Mouse (Mus musculus) frontal cortex, postnatal 25 days (tissue): Measurements from ENCODE around the gene Myh7b.

Experiments
- DNase-seq, 2 experiments: peaks; one replicate each; pipeline ENCODE4 v3.0.0; 2022; ENCODE audit warnings: low spot score in 2 of 2

The Myh7b gene

DNA sequence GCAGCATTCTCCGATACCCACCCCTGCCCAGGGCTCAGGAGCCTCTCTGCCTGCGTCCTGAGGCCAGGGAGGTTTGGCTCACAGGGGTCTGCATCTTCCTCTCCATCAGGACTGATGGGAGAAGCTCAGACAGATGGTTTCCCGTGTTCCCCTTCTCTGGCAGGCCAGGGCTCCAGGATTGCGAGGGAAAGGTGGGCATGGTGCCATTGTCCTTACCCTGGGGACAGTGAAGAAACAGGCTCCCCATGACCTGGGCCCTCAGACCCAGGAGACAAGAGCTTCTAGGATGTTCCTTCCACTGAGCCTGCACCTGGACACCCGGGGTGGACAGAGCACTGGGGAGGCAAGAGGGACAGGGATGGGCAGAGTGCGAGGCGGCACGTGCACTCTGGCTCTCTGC, 23.6 kb downstream of the Myh7b start:
- DNase-seq: no peak

- DNase-seq: no peak
Measured at GRCm38 (mm10) chr2:155635961-155636360, 24.9 kb downstream of the Myh7b start.

GRCm38 (mm10) chr2:155636881-155637280, 25.9 kb downstream of the Myh7b start:
- DNase-seq: no peak

- no peak for DNase-seq
Measured at GRCm38 (mm10) chr2:155637411-155637810, 26.4 kb downstream of the Myh7b start.

GRCm38 (mm10) chr2:155640656-155641055, 29.6 kb downstream of the Myh7b start:
- DNase-seq: no peak

DNA sequence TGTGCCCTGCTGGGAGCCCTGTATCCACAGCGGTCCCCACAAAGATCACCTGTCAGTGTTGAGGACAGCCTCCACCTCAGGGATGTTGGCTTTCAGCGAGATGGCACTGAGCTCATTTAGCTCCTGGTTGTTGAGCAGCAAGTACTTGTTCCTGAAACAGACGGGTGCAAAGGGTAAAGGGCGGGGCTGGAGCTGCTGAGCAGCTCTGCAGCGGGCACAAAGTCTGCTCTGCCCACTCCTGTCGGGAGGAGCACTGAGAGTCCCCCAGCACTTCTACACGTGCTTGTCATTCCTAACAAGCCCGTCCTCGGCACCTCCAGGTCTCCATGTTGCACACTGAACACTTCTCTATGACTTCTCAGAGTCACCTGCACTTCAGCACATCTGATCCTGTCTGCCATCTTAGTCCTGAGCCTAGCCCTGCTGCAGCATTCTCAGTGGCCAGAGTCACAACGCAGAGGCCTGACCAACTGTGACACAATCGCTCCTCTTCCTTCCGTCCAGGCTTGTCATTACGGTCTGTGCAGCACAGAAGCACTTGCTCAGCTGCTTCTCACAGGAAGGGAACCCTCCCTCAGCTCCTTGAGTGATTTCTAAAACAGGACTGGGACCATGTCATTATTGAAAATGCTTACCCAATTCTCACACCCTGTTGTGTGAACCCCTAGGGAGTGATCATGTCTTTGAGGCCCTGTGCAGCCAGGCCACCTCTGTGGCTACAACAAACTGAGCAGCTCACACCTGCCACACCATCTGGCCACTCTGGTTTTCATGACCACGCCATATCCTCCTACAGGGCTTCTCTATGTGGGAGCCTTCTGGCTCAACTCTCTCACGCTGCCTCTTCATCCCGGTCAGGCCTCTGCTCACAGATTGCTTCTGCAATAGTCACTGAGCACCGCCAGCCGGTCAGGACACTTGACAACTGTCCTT, 30.8 kb downstream of the Myh7b start:
- no peak for DNase-seq

DNA sequence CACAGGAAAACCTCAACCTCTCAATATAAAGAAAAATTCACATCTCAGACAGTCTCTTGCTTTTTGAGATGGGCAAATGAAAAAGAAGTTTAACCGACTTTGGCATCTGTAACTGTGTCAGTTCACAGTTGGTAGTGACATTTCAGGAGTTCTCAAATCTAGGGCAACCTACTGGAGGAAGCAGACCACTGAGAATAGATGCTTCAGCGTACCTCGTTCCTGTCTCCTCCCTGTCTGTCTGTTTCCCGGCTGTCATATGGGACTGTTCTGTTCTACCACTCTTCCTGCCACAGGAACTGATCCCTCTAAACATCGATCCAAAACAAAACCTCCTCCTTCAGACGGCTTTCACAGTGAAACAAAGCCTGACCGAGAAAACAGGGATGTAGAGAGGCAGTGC, 34.7 kb downstream of the Myh7b start:
- DNase-seq: no peak

DNA sequence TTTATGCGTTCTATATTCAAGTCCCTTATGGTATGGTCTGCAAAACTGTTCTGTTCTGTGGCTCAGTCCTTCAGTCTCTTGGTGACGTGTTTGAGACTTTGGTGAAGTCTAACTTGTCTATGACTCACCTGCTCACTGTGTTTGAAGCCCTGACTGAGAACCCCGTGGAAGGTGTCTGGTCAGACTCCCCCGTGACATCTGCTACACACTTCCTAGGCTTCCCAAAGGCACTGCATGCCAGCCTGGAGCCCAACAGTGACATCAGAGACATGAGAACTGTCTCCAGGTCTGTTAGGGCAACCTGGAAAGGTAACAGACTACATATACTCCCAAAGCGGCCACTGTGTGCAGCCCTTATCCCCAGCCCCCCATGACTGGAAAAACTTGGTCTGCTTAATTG, 41.6 kb downstream of the Myh7b start:
- DNase-seq: no peak

- no peak for DNase-seq
Measured at GRCm38 (mm10) chr2:155655759-155656372, 44.9 kb downstream of the Myh7b start.

DNA sequence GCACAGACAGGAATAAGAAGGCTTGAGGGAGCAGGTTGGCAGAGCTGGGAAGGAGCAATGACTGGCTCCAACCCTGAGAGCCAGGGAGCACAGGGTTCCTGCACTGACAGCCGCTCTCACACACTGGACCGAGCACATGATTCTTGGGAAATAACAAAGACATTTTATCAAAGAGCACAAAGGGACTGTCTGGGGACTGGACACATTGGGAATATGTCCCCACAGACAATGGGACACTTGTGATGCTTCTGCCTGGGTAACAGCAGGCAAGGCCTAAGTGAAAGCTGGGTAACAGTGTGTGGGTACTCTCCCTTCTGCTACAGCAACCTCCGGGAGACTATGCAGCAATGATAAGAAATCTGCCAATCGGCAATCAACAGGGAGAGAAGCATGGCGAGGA, 51.4 kb downstream of the Myh7b start:
- no peak for DNase-seq

DNA sequence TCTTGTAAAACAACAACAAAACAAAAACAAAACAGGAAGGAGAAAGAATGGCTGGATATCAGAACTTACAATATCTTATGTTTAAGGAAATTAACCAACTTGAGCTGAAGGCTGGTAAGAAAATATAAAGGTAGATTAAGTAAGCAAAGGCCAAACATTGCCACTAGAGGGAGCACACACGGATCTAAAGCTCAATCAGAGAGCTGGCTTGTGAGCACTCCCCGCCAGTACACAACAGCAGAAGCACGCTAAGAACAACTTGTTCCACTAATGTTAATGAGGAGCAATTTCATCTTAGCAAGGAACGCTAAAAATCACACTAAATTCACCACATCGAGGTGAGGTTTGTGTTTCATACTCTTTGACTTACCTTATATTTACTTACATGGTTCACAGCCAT, 52.1 kb downstream of the Myh7b start:
- no peak for DNase-seq

- no peak for DNase-seq
Measured at GRCm38 (mm10) chr2:155663910-155664460, 53.0 kb downstream of the Myh7b start.

DNA sequence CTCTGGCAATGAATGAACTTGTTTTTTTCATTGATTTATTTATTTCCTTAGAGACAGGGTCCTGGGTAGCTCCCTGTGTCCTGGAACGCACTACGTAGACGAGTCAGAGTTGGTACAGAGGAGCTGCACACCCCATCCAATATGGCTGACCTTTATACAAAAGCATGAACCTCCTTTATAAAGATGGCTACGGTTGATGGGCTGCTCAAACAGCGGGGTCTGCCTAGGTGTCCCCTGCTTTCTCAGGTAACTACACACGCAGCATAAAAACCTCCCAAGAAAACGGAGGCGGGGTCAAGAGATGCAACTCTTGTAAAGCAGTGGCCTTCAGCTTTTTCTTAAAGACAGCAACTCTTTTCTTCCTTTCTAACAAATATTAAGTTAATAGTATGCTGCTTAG, 56.9 kb downstream of the Myh7b start:
- DNase-seq: no peak

DNA sequence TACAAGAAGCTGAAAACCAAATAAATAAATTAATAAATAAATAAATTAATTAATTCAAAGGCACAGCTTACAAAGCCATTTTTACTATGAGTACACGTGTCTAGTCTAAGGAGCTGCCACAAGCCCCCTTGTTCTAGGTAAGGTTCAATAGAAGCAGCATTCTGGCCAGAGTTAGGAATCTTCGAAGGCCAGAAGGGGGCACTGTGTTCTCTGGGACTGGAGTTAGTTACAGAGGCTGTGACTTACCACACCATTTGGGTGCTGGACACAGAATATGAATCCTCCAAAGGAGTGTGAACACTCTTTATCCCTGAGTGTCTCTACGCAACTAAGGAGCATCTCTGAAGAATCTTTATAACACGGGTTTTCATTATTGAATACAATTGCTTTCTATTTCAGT, 57.4 kb downstream of the Myh7b start:
- no peak for DNase-seq

- no peak for DNase-seq
Measured at GRCm38 (mm10) chr2:155671236-155671635, 60.2 kb downstream of the Myh7b start.

- DNase-seq: peak in 1 of 2 experiments; percentile 34
Measured at GRCm38 (mm10) chr2:155673546-155673945, 62.5 kb downstream of the Myh7b start.

- DNase-seq: no peak
Measured at GRCm38 (mm10) chr2:155675118-155675517, 64.1 kb downstream of the Myh7b start.

DNA sequence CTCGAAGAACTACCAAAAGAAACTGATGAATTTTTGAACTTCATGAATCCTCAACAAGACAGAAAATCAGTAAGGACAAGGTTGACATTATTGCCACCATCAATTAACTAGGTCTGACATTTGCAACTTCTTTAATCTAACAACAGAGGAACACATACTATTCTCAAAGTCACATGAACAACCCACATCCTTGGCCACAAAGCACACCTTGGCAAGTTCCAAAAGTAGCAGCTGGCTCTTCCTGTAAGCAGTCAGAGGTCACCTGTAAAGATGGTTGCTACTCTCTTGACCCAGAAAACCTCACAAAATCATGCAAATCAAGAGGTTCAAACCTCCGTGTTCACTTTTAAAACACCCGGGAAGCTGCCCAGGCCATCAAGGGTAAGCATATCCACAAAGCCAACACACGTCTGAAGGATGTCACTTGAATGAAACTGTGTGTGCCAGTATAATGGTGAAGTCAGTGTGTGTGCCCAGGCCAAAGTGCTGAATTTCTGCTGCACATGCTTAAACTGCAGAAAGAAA, 68.6 kb downstream of the Myh7b start:
- no peak for DNase-seq

DNA sequence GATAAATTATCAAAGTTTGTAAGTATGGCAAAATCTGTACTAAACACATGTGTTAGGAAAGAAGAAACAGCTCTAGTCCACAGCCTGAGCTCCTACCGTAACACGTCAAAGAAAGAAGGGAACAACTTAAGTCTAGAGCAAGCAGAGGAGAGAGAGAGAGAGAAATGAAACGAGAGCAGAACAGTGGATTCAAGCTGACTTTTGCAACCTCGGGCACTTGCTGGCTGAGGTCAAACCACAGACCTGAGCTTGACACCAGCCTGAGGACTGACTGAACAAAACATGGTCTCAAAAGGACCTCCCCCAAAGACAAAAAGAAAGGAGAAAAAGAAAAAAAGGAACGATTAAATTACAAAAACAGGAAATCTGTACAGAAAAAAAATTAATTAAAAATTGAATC, 69.6 kb downstream of the Myh7b start:
- no peak for DNase-seq

- DNase-seq: no peak
Measured at GRCm38 (mm10) chr2:155681194-155681593, 70.2 kb downstream of the Myh7b start.

DNA sequence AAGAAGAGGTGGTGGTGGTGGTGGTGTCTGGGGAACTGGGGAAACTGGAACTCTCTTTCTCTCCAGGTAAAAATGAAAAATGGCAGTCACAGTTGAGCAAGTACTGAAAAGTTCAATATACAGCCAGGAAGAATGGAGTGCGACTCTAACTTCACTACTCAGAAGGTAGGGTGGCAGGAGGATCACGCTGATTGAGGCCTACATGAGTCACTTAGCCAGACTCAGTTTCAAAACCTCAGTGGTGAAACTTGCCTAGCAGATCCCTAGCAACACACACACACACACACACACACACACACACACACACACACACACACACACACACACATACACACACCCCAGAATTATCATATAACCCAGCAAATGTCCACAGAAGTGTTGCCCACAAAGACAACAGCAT, 70.9 kb downstream of the Myh7b start:
- DNase-seq: no peak

DNA sequence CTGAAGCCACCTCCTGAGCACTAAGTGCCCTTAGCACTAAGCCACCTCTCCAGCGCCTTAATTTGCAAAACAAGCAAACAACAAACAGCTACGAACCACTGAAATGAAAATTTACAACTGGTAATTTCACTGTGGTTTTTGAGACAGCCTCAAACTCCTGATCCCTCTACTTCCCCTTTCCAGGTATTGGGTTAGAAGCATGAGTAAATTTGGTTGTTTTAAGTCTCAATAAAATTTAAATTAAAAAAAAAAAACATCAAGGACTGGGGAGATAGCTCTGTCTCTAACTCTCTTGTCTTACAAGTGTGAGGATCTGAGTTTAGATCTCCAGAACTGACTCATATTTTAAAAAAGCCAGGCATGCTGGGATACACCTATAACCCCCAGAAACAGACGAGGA, 72.1 kb downstream of the Myh7b start:
- DNase-seq: no peak

- DNase-seq: no peak
Measured at GRCm38 (mm10) chr2:155683821-155684220, 72.8 kb downstream of the Myh7b start.
